Mouse (Mus musculus): Measurements from ENCODE around the gene Steap2. TPM values are rescaled to one million over a fixed set of nuclear protein-coding genes. Genes with fewer than 3 reads are reported as not detected.
A peak's percentile ranks its signal among the peaks of the same experiment; 100 is the strongest.
"Not testable (repeated sequence)": the region's sequence is repeated elsewhere in the genome, so short reads cannot be mapped to it uniquely, and the experiment has no call there.

Gene Steap2
- polyA plus RNA-seq, 1 experiment from 2014 or later: 3.8 TPM

DNA sequence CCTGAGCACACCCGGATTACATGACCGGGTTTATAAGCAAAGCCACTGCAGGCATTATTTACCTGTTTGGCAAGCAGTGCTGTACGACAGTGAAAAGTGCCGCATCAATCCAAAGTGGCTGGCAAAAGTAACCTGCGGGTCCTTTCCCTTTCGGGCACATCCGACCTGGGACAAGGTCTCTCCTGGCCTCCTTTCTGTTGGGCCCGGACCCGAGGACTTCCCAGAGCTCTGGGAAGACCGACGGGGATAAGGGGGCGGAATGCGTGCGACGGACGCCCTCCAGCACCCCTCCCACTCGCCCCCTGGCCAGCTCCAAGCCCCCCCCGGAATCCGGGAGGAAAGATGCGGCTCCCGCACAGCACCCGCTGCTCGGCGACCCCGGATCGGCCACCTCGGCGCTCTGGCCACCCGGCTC lies 830 bp downstream of the Steap2 start:
- WGBS: 0% methylated on average over 20 of the region's 29 CpGs
- H3K27ac ChIP-seq: no peak overlapping the region

DNA sequence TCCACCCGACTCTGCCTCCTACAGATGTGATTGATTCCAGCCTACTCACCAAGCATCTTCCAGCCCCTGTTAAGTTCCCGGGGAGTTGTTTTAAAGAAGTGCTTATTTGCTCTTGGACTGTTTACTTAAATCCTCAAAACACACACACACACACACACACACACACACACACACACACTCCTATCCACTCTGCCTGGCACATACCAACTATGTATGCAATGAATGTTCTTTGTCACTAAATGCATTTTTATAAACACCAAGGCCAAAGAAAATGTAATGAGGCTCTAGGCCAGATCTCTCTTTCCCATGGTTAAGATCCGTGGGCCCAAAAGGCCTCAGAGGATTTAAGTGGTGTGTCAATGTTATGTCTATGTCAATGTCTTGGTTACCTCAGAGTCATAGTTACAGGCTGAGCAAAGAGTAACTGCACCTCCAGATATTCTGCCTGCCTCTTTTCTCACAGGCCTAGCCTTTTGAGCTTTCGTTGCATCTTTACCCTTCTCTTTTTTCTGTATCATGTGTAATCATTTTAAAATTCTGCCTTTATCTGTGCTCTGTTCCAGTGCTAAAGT lies 2.1 kb downstream of the Steap2 start:
- H3K27ac ChIP-seq: no peak overlapping the region
- no peak overlapping the region for H3K4me2 ChIP-seq

More for the DNA sequence above, 830 bp downstream of the Steap2 start:
- no peaks in the 10 kb centered on the region for H3K9me3 ChIP-seq
- H3K4me3 ChIP-seq: peak overlapping the region; percentile 80
- H3K27me3 ChIP-seq: no peaks in the 10 kb centered on the region
- no peaks in the 10 kb centered on the region for H3K4me1 ChIP-seq
- peak overlapping the region; percentile 81 for H3K9ac ChIP-seq
- H3K4me2 ChIP-seq: peak overlapping the region; percentile 93
- no peaks in the 10 kb centered on the region for H3K36me3 ChIP-seq
- ATAC-seq (ENCODE audit: borderline replicate concordance, extremely low read depth, low FRiP score, low TSS enrichment): peak; percentile 68; the same call in 1 of the 2 replicates

DNA sequence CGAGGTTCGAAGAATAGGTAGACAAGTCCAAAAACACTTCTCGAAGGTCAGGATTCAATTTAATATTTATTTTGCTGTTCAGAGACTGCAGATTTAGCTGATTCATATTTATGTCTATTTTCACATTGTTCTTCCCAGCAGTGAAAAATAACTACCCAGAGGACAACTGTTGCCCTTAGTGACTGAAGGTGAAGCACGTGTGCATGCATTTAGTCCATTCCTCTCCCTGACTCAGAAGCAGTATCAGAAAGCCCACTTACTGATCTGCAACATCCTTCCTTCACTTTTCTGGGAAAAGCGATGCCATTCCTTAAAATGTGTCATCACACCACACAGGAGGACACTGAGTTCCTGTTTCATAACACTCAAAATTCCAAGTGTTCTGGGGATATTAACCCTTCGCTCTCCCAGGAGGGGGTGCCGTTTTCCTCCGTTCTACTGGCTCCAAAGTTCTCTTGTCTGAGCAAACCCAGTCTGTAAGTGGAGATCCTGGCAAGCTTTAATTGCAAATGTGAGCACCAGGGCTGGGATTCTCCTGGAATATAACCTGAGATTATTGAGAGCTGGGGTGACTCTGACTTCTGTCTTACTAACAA lies 5.3 kb downstream of the Steap2 start:
- Histone ChIP-seq H3K27me3 (no peaks in the 10 kb centered on the region), H3K4me2 (no peak overlapping the region), H3K4me1 (no peaks in the 10 kb centered on the region), H3K27ac (no peak overlapping the region), H3K4me3 (no peak overlapping the region), H3K36me3 (no peaks in the 10 kb centered on the region), H3K9ac (no peak overlapping the region), H3K9me3 (no peaks in the 10 kb centered on the region)
- no peak for ATAC-seq (ENCODE audit: borderline replicate concordance, extremely low read depth, low FRiP score, low TSS enrichment)
- WGBS: 64% methylated on average over 8 of the region's 8 CpGs

More for the DNA sequence above, 2.1 kb downstream of the Steap2 start:
- no peaks in the 10 kb centered on the region for H3K36me3 ChIP-seq
- 28% methylated on average over 4 of the region's 4 CpGs for WGBS
- no peak for ATAC-seq (ENCODE audit: borderline replicate concordance, extremely low read depth, low FRiP score, low TSS enrichment)
- no peak overlapping the region for H3K4me3 ChIP-seq
- H3K27me3 ChIP-seq: no peaks in the 10 kb centered on the region
- no peaks in the 10 kb centered on the region for H3K9me3 ChIP-seq
- no peaks in the 10 kb centered on the region for H3K4me1 ChIP-seq
- H3K9ac ChIP-seq: no peak overlapping the region

DNA sequence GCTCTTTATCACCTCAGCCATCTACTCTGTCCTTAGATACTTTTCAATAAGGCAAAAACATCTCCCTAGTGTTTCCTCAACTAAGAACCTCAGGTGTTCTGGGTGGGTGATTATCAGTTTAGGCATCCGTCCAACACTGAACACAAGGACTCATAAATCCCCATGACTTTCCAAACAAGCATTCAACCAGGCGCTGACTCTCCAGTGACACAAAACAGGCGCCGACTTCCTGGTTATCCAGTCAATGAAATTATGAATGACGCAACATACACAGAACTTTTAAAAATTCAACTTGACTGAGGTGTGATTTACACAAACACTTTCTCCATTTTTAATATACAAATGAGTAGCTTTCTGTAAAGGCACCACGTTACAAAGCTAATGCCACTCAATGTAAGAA lies 6.2 kb downstream of the Steap2 start:
- no peak overlapping the region for H3K27ac ChIP-seq

DNA sequence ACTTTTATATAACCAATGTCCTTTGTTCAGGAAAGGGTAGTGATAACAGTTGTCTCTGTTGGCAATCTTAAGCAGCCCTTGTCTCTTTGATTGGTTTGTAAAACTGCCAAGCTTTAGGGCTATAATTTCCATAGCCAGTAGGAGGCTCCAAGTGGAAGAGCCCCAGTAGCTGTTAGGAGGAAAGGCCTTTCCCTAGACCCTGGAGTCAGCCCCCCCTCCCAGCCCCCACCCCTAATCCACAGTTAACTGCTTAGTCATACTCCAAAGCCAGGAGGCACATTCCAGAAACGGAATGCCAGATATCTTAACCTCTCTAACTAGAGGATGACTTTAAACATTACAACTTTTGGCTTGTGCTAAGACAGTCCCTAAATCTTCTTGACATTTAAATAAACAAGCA lies 7.4 kb downstream of the Steap2 start:
- no peaks in the 10 kb centered on the region for H3K36me3 ChIP-seq
- no peaks in the 10 kb centered on the region for H3K9me3 ChIP-seq
- no peaks in the 10 kb centered on the region for H3K4me1 ChIP-seq
- H3K9ac ChIP-seq: no peak overlapping the region
- H3K4me2 ChIP-seq: no peak overlapping the region
- peak; percentile 81 for ATAC-seq (ENCODE audit: borderline replicate concordance, extremely low read depth, low FRiP score, low TSS enrichment)
- WGBS: 3% methylated on average over 1 of the region's 1 CpGs
- H3K27me3 ChIP-seq: no peaks in the 10 kb centered on the region
- H3K27ac ChIP-seq: no peak overlapping the region
- no peak overlapping the region for H3K4me3 ChIP-seq

More for the DNA sequence above, 6.2 kb downstream of the Steap2 start:
- Histone ChIP-seq H3K4me1 (no peaks in the 10 kb centered on the region), H3K4me2 (no peak overlapping the region), H3K9me3 (no peaks in the 10 kb centered on the region), H3K36me3 (no peaks in the 10 kb centered on the region), H3K27me3 (no peaks in the 10 kb centered on the region), H3K9ac (no peak overlapping the region), H3K4me3 (no peak overlapping the region)
- no peak for ATAC-seq (ENCODE audit: borderline replicate concordance, extremely low read depth, low FRiP score, low TSS enrichment)
- WGBS: 72% methylated on average over 6 of the region's 6 CpGs

DNA sequence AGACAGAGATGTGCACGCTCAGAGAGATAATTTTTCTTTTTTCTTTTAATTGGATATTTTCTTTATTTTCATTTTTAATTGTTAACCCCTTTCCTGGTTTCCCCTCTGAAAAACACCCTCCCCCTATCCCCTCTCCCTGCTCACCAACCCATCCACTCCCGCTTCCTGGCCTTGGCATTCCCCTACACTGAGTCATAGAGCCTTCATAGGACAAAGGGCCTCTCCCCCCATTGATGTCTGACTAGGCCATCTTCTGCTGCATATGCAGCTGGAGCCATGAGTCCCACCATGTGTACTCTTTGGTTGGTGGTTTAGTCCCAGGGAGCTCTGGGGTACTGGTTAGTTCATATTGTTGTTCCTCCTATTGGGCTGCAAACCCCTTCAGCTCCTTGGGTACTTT lies 9.4 kb downstream of the Steap2 start:
- WGBS: 78% methylated on average over 2 of the region's 2 CpGs
- not testable (repeated sequence) for H3K4me1 ChIP-seq; H3K9ac ChIP-seq; H3K9me3 ChIP-seq; H3K4me2 ChIP-seq; H3K4me3 ChIP-seq; H3K27me3 ChIP-seq; H3K36me3 ChIP-seq; H3K27ac ChIP-seq; ATAC-seq (ENCODE audit: borderline replicate concordance, extremely low read depth, low FRiP score, low TSS enrichment)

DNA sequence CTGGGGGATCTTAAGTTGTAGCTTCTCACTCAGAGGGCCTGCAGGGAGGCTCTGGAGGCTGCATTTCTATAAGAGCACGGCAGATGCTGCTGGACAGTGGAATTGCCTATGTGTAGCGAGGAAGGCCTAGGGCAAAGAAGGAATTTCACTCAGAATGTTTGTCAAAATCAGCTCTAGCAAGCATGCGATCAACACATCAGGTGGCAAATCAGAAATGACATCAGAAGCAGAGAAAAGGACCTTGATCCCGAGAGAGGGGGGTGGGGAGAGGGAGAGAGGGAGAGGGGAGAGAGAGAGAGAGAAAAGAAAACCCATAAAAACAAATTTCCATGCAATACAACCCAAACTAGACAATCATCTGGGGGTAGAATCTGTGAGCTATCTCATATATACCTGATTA lies 11.1 kb downstream of the Steap2 start:
- Histone ChIP-seq H3K4me1 (no peaks in the 10 kb centered on the region), H3K27ac (no peak overlapping the region), H3K9me3 (no peaks in the 10 kb centered on the region), H3K4me2 (no peak overlapping the region), H3K27me3 (no peaks in the 10 kb centered on the region), H3K4me3 (no peak overlapping the region), H3K36me3 (no peaks in the 10 kb centered on the region), H3K9ac (no peak overlapping the region)
- 70% methylated on average over 4 of the region's 4 CpGs for WGBS
- ATAC-seq (ENCODE audit: borderline replicate concordance, extremely low read depth, low FRiP score, low TSS enrichment): no peak

DNA sequence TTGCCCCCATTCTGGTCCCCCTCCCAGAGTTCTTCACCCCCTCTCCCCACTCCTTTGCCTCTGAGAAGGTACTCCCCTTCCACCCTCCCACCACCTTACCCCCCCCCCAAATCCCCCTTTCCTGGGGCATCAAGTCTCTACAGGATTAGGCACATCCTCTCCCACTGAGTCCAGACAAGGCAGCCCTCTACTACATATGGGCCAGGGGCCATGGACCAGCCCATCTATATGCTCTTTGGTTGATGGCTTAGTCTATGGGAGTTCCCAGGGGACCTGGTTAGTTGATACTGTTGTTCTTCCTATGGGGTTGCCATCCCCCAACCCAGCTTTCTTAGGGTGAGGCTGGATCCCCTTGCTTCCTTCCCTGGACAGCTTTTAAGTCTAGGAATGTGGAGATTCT lies 14.9 kb downstream of the Steap2 start:
- no peak for ATAC-seq (ENCODE audit: borderline replicate concordance, extremely low read depth, low FRiP score, low TSS enrichment)
- no peak overlapping the region for H3K4me2 ChIP-seq
- H3K27me3 ChIP-seq: no peaks in the 10 kb centered on the region
- H3K27ac ChIP-seq: no peak overlapping the region
- H3K36me3 ChIP-seq: 0 out of 2 replicates have a peak, but pooled peaks cover 5% of the 10 kb centered on the region
- H3K4me1 ChIP-seq: no peaks in the 10 kb centered on the region
- no peaks in the 10 kb centered on the region for H3K9me3 ChIP-seq
- H3K4me3 ChIP-seq: no peak overlapping the region
- no peak overlapping the region for H3K9ac ChIP-seq

DNA sequence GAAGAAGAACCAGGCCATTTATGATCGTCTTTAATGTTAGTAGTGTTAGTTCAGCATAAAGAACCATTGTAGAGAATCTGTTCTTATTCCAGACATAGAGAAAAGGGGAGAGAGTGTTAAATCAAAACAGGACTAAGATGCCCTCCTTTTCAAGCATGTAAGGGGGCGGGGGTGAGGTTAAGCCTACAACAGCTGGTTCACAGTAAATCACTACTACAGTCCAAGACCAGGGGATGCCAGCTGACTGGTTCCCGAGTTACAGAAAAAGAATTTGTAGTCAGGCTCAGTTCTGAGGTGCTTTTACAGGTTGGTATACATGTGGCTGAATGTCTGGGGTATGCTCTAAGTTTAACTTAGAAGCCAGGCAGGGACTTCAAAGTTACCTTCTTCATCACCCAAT lies 18.3 kb downstream of the Steap2 start:
- Histone ChIP-seq H3K4me3 (no peak overlapping the region), H3K9ac (no peak overlapping the region), H3K36me3 (0 out of 2 replicates have a peak, but pooled peaks cover 5% of the 10 kb centered on the region), H3K27ac (no peak overlapping the region), H3K9me3 (no peaks in the 10 kb centered on the region), H3K4me1 (no peaks in the 10 kb centered on the region), H3K27me3 (no peaks in the 10 kb centered on the region), H3K4me2 (no peak overlapping the region)
- WGBS: 84% methylated on average over 3 of the region's 3 CpGs
- ATAC-seq (ENCODE audit: borderline replicate concordance, extremely low read depth, low FRiP score, low TSS enrichment): no peak

DNA sequence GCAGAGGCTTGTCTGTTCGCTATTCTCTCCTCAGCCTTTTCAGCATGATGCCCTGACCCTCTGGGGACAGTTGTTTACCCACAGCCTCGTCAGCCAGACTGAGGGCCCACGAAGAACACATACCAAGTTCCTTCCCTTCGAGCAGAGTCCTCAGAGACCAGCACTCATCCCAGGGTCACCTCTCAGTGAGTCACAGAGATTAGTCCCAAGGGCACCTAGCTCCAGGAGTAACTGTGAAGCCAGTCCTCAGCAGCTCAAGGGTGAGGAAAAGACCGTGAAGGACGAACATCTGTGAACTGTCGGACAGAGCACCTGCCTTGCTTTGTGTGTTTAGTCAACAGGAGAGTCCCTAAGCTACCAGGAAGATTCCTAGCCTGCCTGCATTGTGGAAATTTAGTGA lies 25.5 kb downstream of the Steap2 start:
- no peak overlapping the region for H3K4me2 ChIP-seq
- no peak for ATAC-seq (ENCODE audit: borderline replicate concordance, extremely low read depth, low FRiP score, low TSS enrichment)
- no peak overlapping the region for H3K4me3 ChIP-seq
- no peak overlapping the region for H3K9ac ChIP-seq
- no peaks in the 10 kb centered on the region for H3K9me3 ChIP-seq
- no peaks in the 10 kb centered on the region for H3K36me3 ChIP-seq
- no peaks in the 10 kb centered on the region for H3K27me3 ChIP-seq
- 0 out of 2 replicates have a peak, but pooled peaks cover 4% of the 10 kb centered on the region for H3K4me1 ChIP-seq
- WGBS: 54% methylated on average over 7 of the region's 7 CpGs
- no peak overlapping the region for H3K27ac ChIP-seq

DNA sequence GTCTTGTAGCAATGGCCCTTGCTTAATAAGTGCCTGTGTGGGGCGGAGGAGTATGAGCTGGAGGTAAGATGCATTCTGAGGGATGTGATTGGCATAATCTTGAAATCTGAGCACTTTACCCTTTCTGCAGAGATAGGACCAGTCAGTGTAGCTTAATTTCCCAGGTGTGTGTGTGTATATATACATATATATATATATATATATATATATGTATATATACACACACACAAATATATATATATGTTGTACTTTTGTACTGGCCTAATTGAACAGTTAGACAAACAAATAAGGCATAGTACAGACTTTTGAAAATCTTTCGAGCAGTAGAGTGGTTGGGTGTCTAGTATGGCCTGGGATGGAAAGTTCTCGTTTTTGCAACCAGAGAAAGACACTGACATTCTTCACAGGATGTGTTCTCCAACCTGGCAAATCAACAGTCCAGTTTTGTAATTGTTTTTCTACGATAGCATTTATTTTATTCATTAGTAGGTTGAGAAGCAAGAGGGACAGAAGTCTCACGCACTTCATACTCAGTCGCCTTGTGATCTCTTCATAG lies 29.9 kb downstream of the Steap2 start:
- no peaks in the 10 kb centered on the region for H3K36me3 ChIP-seq
- no peaks in the 10 kb centered on the region; the same call in 1 of the 2 replicates for H3K27me3 ChIP-seq
- H3K4me2 ChIP-seq: peak overlapping the region; percentile 99
- peak overlapping the region; percentile 76 for H3K4me3 ChIP-seq
- H3K4me1 ChIP-seq: peaks cover 10% of the 10 kb centered on the region; the same call in 1 of the 2 replicates
- H3K9me3 ChIP-seq: no peaks in the 10 kb centered on the region
- H3K9ac ChIP-seq: peak overlapping the region; percentile 50
- WGBS: 45% methylated on average over 6 of the region's 6 CpGs
- no peak overlapping the region for H3K27ac ChIP-seq
- 0 out of 2 replicates have a peak, but pooled peaks have one; percentile 4 for ATAC-seq (ENCODE audit: borderline replicate concordance, extremely low read depth, low FRiP score, low TSS enrichment)

DNA sequence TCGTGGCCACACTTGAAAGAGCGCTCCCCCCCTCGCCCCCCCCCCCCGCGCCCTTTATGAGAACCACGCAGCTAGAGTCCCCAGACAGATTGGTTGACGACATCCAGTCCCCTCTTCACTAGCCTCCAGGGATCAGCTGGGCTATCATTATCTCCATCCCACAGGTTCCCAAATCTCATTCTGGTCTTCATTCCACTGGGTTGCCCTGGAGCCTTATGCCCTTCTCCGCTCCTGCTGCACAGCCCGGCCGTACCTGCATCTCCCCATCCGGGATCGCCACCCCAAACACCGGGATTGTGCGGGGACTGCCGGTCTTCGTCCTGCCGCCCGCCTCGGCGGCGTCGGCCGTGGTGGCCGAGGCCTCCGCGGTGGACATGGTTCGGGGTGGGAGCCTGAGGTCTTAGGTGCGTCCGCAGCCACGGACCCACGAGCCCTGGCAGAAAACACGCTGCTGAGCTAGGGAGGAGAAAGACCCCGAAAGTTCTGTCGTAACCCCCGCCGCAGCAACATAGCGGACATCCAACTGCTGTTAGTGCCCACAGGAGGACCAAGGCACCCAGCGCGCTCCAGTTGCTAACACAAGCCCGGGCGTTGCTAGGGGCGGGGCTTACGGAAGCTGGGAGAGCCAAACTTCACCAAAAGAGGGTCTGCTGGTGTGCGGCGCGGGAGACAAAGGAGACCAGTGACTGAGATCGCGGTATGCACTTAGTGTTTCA lies 30.6 kb downstream of the Steap2 start, which contains the start of gene Cfap69:
TSS of gene Cfap69 (minus strand) at position 585 of the 716 bp plus-strand sequence.
- Histone ChIP-seq H3K4me1 (peaks cover 10% of the 10 kb centered on the region; the same call in 1 of the 2 replicates), H3K9me3 (no peaks in the 10 kb centered on the region), H3K4me2 (peak within 1 kb of the TSS; percentile 99), H3K36me3 (no peaks in the 10 kb centered on the region), H3K27ac (no peak within 1 kb of the TSS), H3K9ac (peak within 1 kb of the TSS; percentile 50), H3K4me3 (peak within 1 kb of the TSS; percentile 76), H3K27me3 (no peaks in the 10 kb centered on the region; the same call in 1 of the 2 replicates)
- WGBS: under 1% methylated on average over 46 of the region's 48 CpGs
- ATAC-seq (ENCODE audit: borderline replicate concordance, extremely low read depth, low FRiP score, low TSS enrichment): peak; percentile 95

Measured in lung, embryonic 15.5 days (tissue).